Mouse (Mus musculus) heart, embryonic 14.5 days (tissue): ENCODE data around the gene Fkbp10. TPM values are rescaled to one million over a fixed set of nuclear protein-coding genes. Genes with fewer than 3 reads are reported as not detected.

Experiments used
- microRNA-seq: library from miRNA; unstranded; fragments of <30 nt; microRNA quantifications from one replicate; pipeline ENCODE4, GENCODE M21; 2016
- polyA plus RNA-seq: library from polyadenylated mRNA; unstranded; fragments of >200 nt; fragmentation: Nextera tagmentation; extraction: Ambion mirVana; gene quantifications from 2 replicates; pipeline ENCODE4 v1.2.1, GENCODE M21; 2014

Gene Fkbp10
- polyA plus RNA-seq, 1 experiment from 2014 or later: 95.3 TPM

Small RNAs within 50 kb of the gene (microRNA-seq; reads per million reads assigned to microRNA genes)
- not detected for gene Gm27374

Other genes with a start within 250 kb of the Fkbp10 start
- gene Krt9, start 222.5 kb upstream of the Fkbp10 start, polyA plus RNA-seq: not detected in 2 replicates
- gene Krt14, start 208.1 kb upstream of the Fkbp10 start, polyA plus RNA-seq: 1.5 and 1.9 TPM in 2 replicates
- gene Krt16, start 166.8 kb upstream of the Fkbp10 start, polyA plus RNA-seq: not detected in 2 replicates
- 1.4 TPM in 2 replicates for gene Krt17, start 154.7 kb upstream of the Fkbp10 start, polyA plus RNA-seq
- not detected in 2 replicates for gene Krt42, start 145.8 kb upstream of the Fkbp10 start, polyA plus RNA-seq
- gene Eif1, start 95.8 kb upstream of the Fkbp10 start, polyA plus RNA-seq: 1,807 and 1,900 TPM in 2 replicates
- gene Gast, start 81.3 kb upstream of the Fkbp10 start, polyA plus RNA-seq: not detected in 2 replicates
- gene Hap1, start 59.6 kb upstream of the Fkbp10 start, polyA plus RNA-seq: 3.4 and 4.3 TPM in 2 replicates
- gene Jup, start 17.9 kb upstream of the Fkbp10 start, polyA plus RNA-seq: 117 and 118 TPM in 2 replicates
- 54.7 and 58.1 TPM in 2 replicates for gene P3h4, start 861 bp upstream of the Fkbp10 start, polyA plus RNA-seq
- gene Nt5c3b, start 26.1 kb downstream of the Fkbp10 start, polyA plus RNA-seq: 95.8 and 102 TPM in 2 replicates
- 0.36 and 0.44 TPM in 2 replicates for gene Klhl10, start 26.2 kb downstream of the Fkbp10 start, polyA plus RNA-seq
- gene Klhl11, start 57.0 kb downstream of the Fkbp10 start, polyA plus RNA-seq: 8.6 and 9.3 TPM in 2 replicates
- 51.6 and 54.0 TPM in 2 replicates for gene Acly, start 112.3 kb downstream of the Fkbp10 start, polyA plus RNA-seq
- 0.13 and 1.0 TPM in 2 replicates for gene Ttc25, start 129.9 kb downstream of the Fkbp10 start, polyA plus RNA-seq
- 19.2 and 20.8 TPM in 2 replicates for gene Cnp, start 159.2 kb downstream of the Fkbp10 start, polyA plus RNA-seq
- gene Nkiras2, start 203.5 kb downstream of the Fkbp10 start, polyA plus RNA-seq: 76.6 and 81.1 TPM in 2 replicates
- 66.4 and 69.6 TPM in 2 replicates for gene Dnajc7, start 204.5 kb downstream of the Fkbp10 start, polyA plus RNA-seq